8 mouse cellular contexts compared by ENCODE assay signal in genomic region chr4:123991223-123991622, GRCm38 (mm10).
DNase-seq lines count a peak whose midpoint lies in the region; ATAC-seq and TF ChIP-seq lines count a peak whose summit lies in the region.

No protein-coding gene starts in this region.

- H3K9ac ChIP-seq in kidney, postnatal 0 days (ENCODE audit: low read depth, low read length), result no peak overlapping the region
- peak overlapping the region; percentile 57 for H3K9ac ChIP-seq in forebrain, embryonic 12.5 days
- peak overlapping the region; percentile 46; the same call in 1 of the 2 replicates for H3K9ac ChIP-seq in limb, embryonic 14.5 days (ENCODE audit: low read depth, low read length, severe bottlenecking)
- no peak overlapping the region for H3K9ac ChIP-seq in neural tube, embryonic 13.5 days

- no peaks in the 10 kb centered on the region for H3K9me3 ChIP-seq in kidney, postnatal 0 days (replicated peaks; ENCODE audit: low read length)
- H3K9me3 ChIP-seq in forebrain, embryonic 12.5 days, result peaks cover 2% of the 10 kb centered on the region; the same call in 1 of the 2 replicates
- H3K9me3 ChIP-seq in limb, embryonic 14.5 days (ENCODE audit: control insufficient read depth, low read length), result no peaks in the 10 kb centered on the region
- H3K9me3 ChIP-seq in neural tube, embryonic 13.5 days, result no peaks in the 10 kb centered on the region

- ATAC-seq in kidney, postnatal 0 days (replicated peaks; ENCODE audit: low FRiP score, low read depth), result no peak
- ATAC-seq in forebrain, embryonic 12.5 days (ENCODE audit: low FRiP score), result no peak
- ATAC-seq in limb, embryonic 14.5 days (ENCODE audit: low FRiP score, low read depth), result no peak
- no peak for ATAC-seq in neural tube, embryonic 13.5 days (ENCODE audit: low read depth)

- H3K36me3 ChIP-seq in kidney, postnatal 0 days (ENCODE audit: insufficient read depth, low read length), result no peaks in the 10 kb centered on the region
- no peaks in the 10 kb centered on the region for H3K36me3 ChIP-seq in forebrain, embryonic 12.5 days (replicated peaks)
- no peaks in the 10 kb centered on the region for H3K36me3 ChIP-seq in limb, embryonic 14.5 days (ENCODE audit: control insufficient read depth, insufficient read depth, low read length)
- no peaks in the 10 kb centered on the region for H3K36me3 ChIP-seq in neural tube, embryonic 13.5 days

- H3K27me3 ChIP-seq in kidney, postnatal 0 days (ENCODE audit: insufficient read depth, low read length), result peaks cover 10% of the 10 kb centered on the region; the same call in 1 of the 2 replicates
- H3K27me3 ChIP-seq in forebrain, embryonic 12.5 days, result peaks cover 53% of the 10 kb centered on the region
- H3K27me3 ChIP-seq in limb, embryonic 14.5 days (ENCODE audit: control insufficient read depth, insufficient read depth, low read length), result peaks cover 21% of the 10 kb centered on the region
- H3K27me3 ChIP-seq in neural tube, embryonic 13.5 days, result peaks cover 35% of the 10 kb centered on the region

- no peak for TF ChIP-seq CTCF in kidney, postnatal 0 days (IDR thresholded peaks at IDR 0.05; ENCODE audit: low read depth)

- H3K4me2 ChIP-seq in kidney, postnatal 0 days (ENCODE audit: low read length), result peak overlapping the region; percentile 51
- H3K4me2 ChIP-seq in forebrain, embryonic 12.5 days, result peak overlapping the region; percentile 64
- H3K4me2 ChIP-seq in limb, embryonic 14.5 days (replicated peaks; ENCODE audit: low read depth, low read length, severe bottlenecking), result peak overlapping the region; percentile 62
- H3K4me2 ChIP-seq in neural tube, embryonic 13.5 days, result peak overlapping the region; percentile 62

- H3K27ac ChIP-seq in kidney, postnatal 0 days, result no peak overlapping the region
- H3K27ac ChIP-seq in forebrain, embryonic 12.5 days, result 0 out of 2 replicates have a peak overlapping the region, but pooled peaks have one; percentile 46
- no peak overlapping the region for H3K27ac ChIP-seq in limb, embryonic 14.5 days (replicated peaks; ENCODE audit: low read depth, low read length)
- no peak overlapping the region for H3K27ac ChIP-seq in neural tube, embryonic 13.5 days (replicated peaks)

- no peak for TF ChIP-seq POLR2A in limb, embryonic 14.5 days (IDR thresholded peaks at IDR 0.05; ENCODE audit: borderline replicate concordance, extremely low read depth, insufficient read depth, insufficient read length)

- 0 out of 2 replicates have a peak, but pooled peaks cover 8% of the 10 kb centered on the region for H3K4me1 ChIP-seq in kidney, postnatal 0 days (replicated peaks; ENCODE audit: insufficient read depth, low read length)
- peaks cover 21% of the 10 kb centered on the region for H3K4me1 ChIP-seq in forebrain, embryonic 12.5 days
- peaks cover 7% of the 10 kb centered on the region for H3K4me1 ChIP-seq in limb, embryonic 14.5 days (ENCODE audit: control insufficient read depth, insufficient read depth, low read length)
- peaks cover 18% of the 10 kb centered on the region for H3K4me1 ChIP-seq in neural tube, embryonic 13.5 days (replicated peaks)

- no peak for DNase-seq in kidney, postnatal 0 days (ENCODE audit: low spot score)
- no peak for DNase-seq in kidney, adult 11 months
- DNase-seq in limb, embryonic 14.5 days (ENCODE audit: low spot score), result no peak
- no peak for DNase-seq in spleen, postnatal 10 days (ENCODE audit: low spot score in 2 of 2)
- no peak for DNase-seq in cerebellum, adult 9-11 months
- no peak for DNase-seq in adipocyte (ENCODE audit: low spot score)

- H3K4me3 ChIP-seq in kidney, postnatal 0 days (replicated peaks; ENCODE audit: low read depth, low read length), result peak overlapping the region; percentile 9; the same call in 1 of the 2 replicates
- peak overlapping the region; percentile 34 for H3K4me3 ChIP-seq in forebrain, embryonic 12.5 days (replicated peaks)
- peak overlapping the region; percentile 32 for H3K4me3 ChIP-seq in limb, embryonic 14.5 days (replicated peaks; ENCODE audit: low read length)
- peak overlapping the region; percentile 32 for H3K4me3 ChIP-seq in neural tube, embryonic 13.5 days

- 10% methylated on average over 10 of the region's 10 CpGs for WGBS in kidney, postnatal 0 days
- 14% methylated on average over 10 of the region's 10 CpGs for WGBS in forebrain, embryonic 12.5 days
- WGBS in limb, embryonic 14.5 days, result 12% methylated on average over 10 of the region's 10 CpGs
- WGBS in neural tube, embryonic 13.5 days, result 14% methylated on average over 10 of the region's 10 CpGs

Comparison
In these comparisons a context has a peak if more than half of its experiments do, and no peak if none do; other contexts are left out.
1. H3K9ac ChIP-seq: peak in forebrain, embryonic 12.5 days (single experiment) and limb, embryonic 14.5 days (single experiment); none in kidney, postnatal 0 days (single experiment) and neural tube, embryonic 13.5 days (single experiment).
2. Peak in every context shown above with its lines, with median percentiles within 50 percentile points of each other: H3K4me2 ChIP-seq and H3K4me3 ChIP-seq.